Mouse (Mus musculus) kidney, embryonic 14.5 days (tissue): ENCODE results near the gene Tubb2b. TPM values are rescaled to one million over a fixed set of nuclear protein-coding genes. Genes with fewer than 3 reads are reported as not detected.

Experiments used
- ATAC-seq: fragments of 200-750 bp; cut with Nextera tagmentation; 2 replicates; pipeline ENCODE4 v1.8.0; 2017; ENCODE audit warnings: moderate number of reproducible peaks, mild to moderate bottlenecking, moderate TSS enrichment, moderate library complexity; ENCODE audit not compliant: low FRiP score, low TSS enrichment
- H3K27ac ChIP-seq: fragments of 300-500 bp; sonication (generic); 2 replicates; pipeline ENCODE4 v1.5.1; 2014; ENCODE audit warnings: low read depth, mild to moderate bottlenecking, low read length, moderate library complexity, mixed read lengths
- H3K27me3 ChIP-seq: fragments of 300-500 bp; sonication (generic); 2 replicates; pipeline ENCODE4 v1.6.1; 2014; ENCODE audit warnings: mild to moderate bottlenecking, low read length; ENCODE audit not compliant: control insufficient read depth, insufficient read depth
- H3K36me3 ChIP-seq: fragments of 300-500 bp; sonication (generic); 2 replicates; pipeline ENCODE4 v1.6.1; 2014; ENCODE audit warnings: low read length, mixed read lengths; ENCODE audit not compliant: control insufficient read depth, insufficient read depth
- H3K4me1 ChIP-seq: fragments of 300-500 bp; sonication (generic); 2 replicates; pipeline ENCODE4 v1.6.1; 2014; ENCODE audit warnings: low read length, mixed read lengths; ENCODE audit not compliant: control insufficient read depth, insufficient read depth
- H3K4me2 ChIP-seq: fragments of 300-500 bp; sonication (generic); replicated peaks from 2 replicates; pipeline ENCODE4 v1.6.1; 2014; ENCODE audit warnings: low read depth, mild to moderate bottlenecking, low read length
- H3K4me3 ChIP-seq: fragments of 300-500 bp; sonication (generic); 2 replicates; pipeline ENCODE4 v1.5.1; 2014; ENCODE audit warnings: mild to moderate bottlenecking, low read length
- H3K9ac ChIP-seq: fragments of 300-500 bp; sonication (generic); 2 replicates; pipeline ENCODE4 v1.6.1; 2014; ENCODE audit warnings: low read depth, mild to moderate bottlenecking, low read length, moderate library complexity
- H3K9me3 ChIP-seq: fragments of 300-500 bp; sonication (generic); 2 replicates; pipeline ENCODE4 v1.6.1; 2016; ENCODE audit warnings: low read length; ENCODE audit not compliant: control insufficient read depth
- WGBS: fragments of 180-500 bp; shearing (Covaris S2); extraction: QIAGEN DNeasy Blood & Tissue Kit; methylation state at CpG from one replicate; pipeline ENCODE4 v1.1.7; 2014; 5-methylcytosine and 5-hydroxymethylcytosine counted together
- polyA plus RNA-seq: library from polyadenylated mRNA; unstranded; fragments of >200 nt; fragmentation: Nextera tagmentation; extraction: Ambion mirVana; gene quantifications from 2 replicates; pipeline ENCODE4 v1.2.1, GENCODE M21; 2014

Tubb2b gene
- polyA plus RNA-seq, 1 experiment from 2014 or later: 17.4 TPM

DNA sequence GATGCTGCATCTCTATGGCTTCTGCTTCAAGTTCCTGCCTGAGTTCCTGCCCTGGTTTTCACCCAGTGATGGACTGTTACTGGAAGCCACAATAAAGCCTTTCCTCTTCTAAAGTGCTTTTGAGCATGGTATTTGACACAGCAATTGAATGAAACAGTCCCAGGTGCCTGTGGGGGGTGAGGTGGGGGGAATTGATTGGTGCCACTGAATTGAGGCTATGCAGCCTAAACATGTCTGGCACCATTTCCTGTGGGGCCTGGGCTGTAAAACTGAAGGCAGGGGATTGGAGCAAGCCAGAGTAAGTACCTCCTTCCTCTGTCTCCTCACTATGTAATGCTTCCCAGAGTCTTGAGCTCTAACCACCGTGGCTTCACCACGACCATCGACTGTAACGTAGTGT is 15.6 kb downstream of the Tubb2b start:
- H3K4me1 ChIP-seq: no peaks in the 10 kb centered on the region
- 80% methylated on average over 4 of the region's 4 CpGs for WGBS
- H3K36me3 ChIP-seq: no peaks in the 10 kb centered on the region
- H3K9me3 ChIP-seq: no peaks in the 10 kb centered on the region
- no peak overlapping the region for H3K27ac ChIP-seq
- H3K4me3 ChIP-seq: no peak overlapping the region
- H3K27me3 ChIP-seq: no peaks in the 10 kb centered on the region
- no peak overlapping the region for H3K9ac ChIP-seq
- ATAC-seq: no peak
- H3K4me2 ChIP-seq: no peak overlapping the region

GRCm38 (mm10) chr13:34113086-34113485 is 17.2 kb downstream of the Tubb2b start:
- Histone ChIP-seq H3K4me2 (no peak overlapping the region), H3K4me1 (no peaks in the 10 kb centered on the region), H3K27me3 (no peaks in the 10 kb centered on the region), H3K27ac (no peak overlapping the region), H3K36me3 (no peaks in the 10 kb centered on the region), H3K9ac (no peak overlapping the region), H3K9me3 (no peaks in the 10 kb centered on the region), H3K4me3 (no peak overlapping the region)
- no peak for ATAC-seq
- WGBS: 78% methylated on average over 3 of the region's 3 CpGs

- WGBS: 84% methylated on average over 5 of the region's 5 CpGs
- no peak overlapping the region for H3K4me2 ChIP-seq
- H3K9me3 ChIP-seq: no peaks in the 10 kb centered on the region
- no peaks in the 10 kb centered on the region for H3K36me3 ChIP-seq
- no peak overlapping the region for H3K9ac ChIP-seq
- no peaks in the 10 kb centered on the region for H3K27me3 ChIP-seq
- no peak overlapping the region for H3K27ac ChIP-seq
- no peak for ATAC-seq
- no peaks in the 10 kb centered on the region for H3K4me1 ChIP-seq
- H3K4me3 ChIP-seq: no peak overlapping the region
Measured at GRCm38 (mm10) chr13:34112369-34113081, 17.7 kb downstream of the Tubb2b start.

- Histone ChIP-seq H3K9me3 (no peaks in the 10 kb centered on the region), H3K4me3 (no peak overlapping the region)
- WGBS: 84% methylated on average over 3 of the region's 3 CpGs
Measured at GRCm38 (mm10) chr13:34111878-34112277, 18.4 kb downstream of the Tubb2b start.

DNA sequence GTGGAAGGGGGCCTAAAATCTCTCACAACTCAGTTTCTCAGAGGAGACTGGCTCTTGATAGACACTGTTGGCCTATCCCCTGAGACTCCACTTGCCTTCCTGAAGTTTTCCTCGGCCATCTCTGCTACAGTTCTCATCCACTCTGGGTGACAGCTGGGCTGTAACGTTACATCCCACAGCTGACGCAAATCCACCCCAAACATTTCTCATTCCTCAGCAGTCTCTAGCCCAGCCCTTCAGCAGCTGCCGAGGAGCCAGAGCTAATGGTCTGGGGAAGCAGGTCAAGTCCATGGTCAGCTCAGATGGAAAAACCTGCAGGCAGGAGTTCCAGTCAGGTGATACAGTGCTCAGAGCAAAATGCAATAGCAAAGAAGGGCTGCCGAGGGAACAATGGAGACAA is 19.2 kb downstream of the Tubb2b start:
- Histone ChIP-seq H3K27me3 (no peaks in the 10 kb centered on the region), H3K27ac (no peak overlapping the region), H3K4me3 (no peak overlapping the region), H3K9me3 (no peaks in the 10 kb centered on the region), H3K9ac (no peak overlapping the region), H3K4me1 (no peaks in the 10 kb centered on the region), H3K36me3 (no peaks in the 10 kb centered on the region), H3K4me2 (no peak overlapping the region)
- no peak for ATAC-seq
- 37% methylated on average over 5 of the region's 5 CpGs for WGBS

More at GRCm38 (mm10) chr13:34111878-34112277, 18.4 kb downstream of the Tubb2b start:
- H3K9ac ChIP-seq: no peak overlapping the region
- ATAC-seq: no peak
- no peaks in the 10 kb centered on the region for H3K27me3 ChIP-seq
- no peak overlapping the region for H3K4me2 ChIP-seq
- no peaks in the 10 kb centered on the region for H3K36me3 ChIP-seq
- no peaks in the 10 kb centered on the region for H3K4me1 ChIP-seq
- H3K27ac ChIP-seq: no peak overlapping the region

- Histone ChIP-seq H3K4me2 (no peak overlapping the region), H3K9me3 (no peaks in the 10 kb centered on the region), H3K4me3 (no peak overlapping the region), H3K9ac (no peak overlapping the region), H3K4me1 (no peaks in the 10 kb centered on the region), H3K27ac (no peak overlapping the region), H3K27me3 (no peaks in the 10 kb centered on the region), H3K36me3 (no peaks in the 10 kb centered on the region)
- no peak for ATAC-seq
- 69% methylated on average over 4 of the region's 4 CpGs for WGBS
Measured at GRCm38 (mm10) chr13:34109677-34110058, 20.6 kb downstream of the Tubb2b start.

GRCm38 (mm10) chr13:34109035-34109676 is 21.1 kb downstream of the Tubb2b start:
- no peak for ATAC-seq
- no peaks in the 10 kb centered on the region for H3K4me1 ChIP-seq
- no peaks in the 10 kb centered on the region for H3K9me3 ChIP-seq
- H3K36me3 ChIP-seq: no peaks in the 10 kb centered on the region
- no peak overlapping the region for H3K27ac ChIP-seq
- H3K9ac ChIP-seq: no peak overlapping the region
- H3K4me3 ChIP-seq: no peak overlapping the region
- no peaks in the 10 kb centered on the region for H3K27me3 ChIP-seq
- WGBS: 86% methylated on average over 4 of the region's 4 CpGs
- no peak overlapping the region for H3K4me2 ChIP-seq

DNA sequence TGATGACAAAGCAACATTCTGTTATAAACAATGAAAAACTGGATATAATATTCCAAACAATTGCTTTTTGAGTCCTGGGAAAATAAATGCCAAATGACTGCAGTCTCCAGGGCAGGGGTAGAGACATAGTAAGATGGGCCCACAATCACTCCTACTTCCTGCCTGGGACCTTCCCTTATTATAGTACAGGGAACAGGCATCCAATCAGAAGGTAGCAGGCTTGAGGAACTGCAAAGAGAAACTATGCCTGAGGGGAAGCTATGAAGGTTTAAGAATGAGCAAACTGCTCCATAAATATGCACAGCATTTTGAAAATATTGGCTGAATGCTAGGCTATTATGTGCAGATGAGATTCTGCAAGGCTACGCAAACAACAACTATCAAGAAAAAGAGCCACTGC is 23.3 kb downstream of the Tubb2b start:
- Histone ChIP-seq H3K4me3 (no peak overlapping the region), H3K27ac (no peak overlapping the region), H3K4me2 (no peak overlapping the region), H3K9ac (no peak overlapping the region), H3K27me3 (no peaks in the 10 kb centered on the region), H3K36me3 (no peaks in the 10 kb centered on the region), H3K4me1 (no peaks in the 10 kb centered on the region), H3K9me3 (no peaks in the 10 kb centered on the region)
- WGBS: 92% methylated on average over 1 of the region's 1 CpGs
- ATAC-seq: no peak

DNA sequence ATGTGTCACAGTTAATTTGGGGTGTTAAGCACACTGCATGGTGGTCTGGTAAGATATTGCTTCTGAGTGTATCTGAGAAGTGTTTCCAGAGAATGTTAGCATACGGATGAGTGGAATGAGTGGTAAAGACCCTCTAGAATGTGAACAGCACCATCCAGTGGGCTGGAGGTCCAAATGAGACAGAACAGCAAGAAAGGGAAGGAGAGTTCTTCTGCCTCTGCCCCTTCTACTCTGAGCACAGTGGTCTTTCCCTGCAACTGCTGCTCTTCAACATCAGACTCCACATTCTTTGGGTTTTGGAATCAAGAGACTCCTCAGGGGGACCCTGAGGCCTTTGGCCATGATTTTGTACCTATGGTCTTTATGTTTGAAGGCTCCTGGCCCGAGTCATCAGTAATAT is 24.0 kb downstream of the Tubb2b start:
- H3K4me2 ChIP-seq: no peak overlapping the region
- WGBS: 89% methylated on average over 2 of the region's 2 CpGs
- ATAC-seq: no peak

More for the DNA sequence above, 24.0 kb downstream of the Tubb2b start:
- no peaks in the 10 kb centered on the region for H3K36me3 ChIP-seq
- H3K9me3 ChIP-seq: no peaks in the 10 kb centered on the region
- H3K4me1 ChIP-seq: no peaks in the 10 kb centered on the region
- no peak overlapping the region for H3K4me3 ChIP-seq
- no peak overlapping the region for H3K27ac ChIP-seq
- no peak overlapping the region for H3K9ac ChIP-seq
- no peaks in the 10 kb centered on the region for H3K27me3 ChIP-seq
